Mouse (Mus musculus): ENCODE results near the gene Ddias.

DNA sequence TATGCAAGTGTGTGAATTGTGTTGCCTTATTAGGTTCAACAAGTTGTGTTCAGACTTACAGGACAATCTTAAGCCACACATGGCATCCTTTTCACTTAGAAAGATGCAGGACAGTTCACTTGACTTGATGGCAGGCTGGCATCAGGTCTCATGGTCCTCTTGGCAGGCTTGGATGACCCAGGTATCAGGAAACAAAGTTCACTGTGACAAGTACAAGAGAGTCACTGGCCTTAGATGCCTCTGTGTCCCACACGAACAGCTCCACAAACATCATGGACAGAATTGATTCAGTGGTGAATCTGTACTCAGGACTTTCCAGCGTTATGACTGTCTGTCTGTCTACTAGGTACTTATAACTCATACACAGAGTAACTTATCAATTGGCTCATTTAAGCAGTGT, 39.7 kb downstream of the Ddias start:
- TF ChIP-seq POLR2A (IDR thresholded peaks at IDR 0.05; ENCODE audit: borderline replicate concordance, insufficient read depth, low read length) (no peak), CTCF (IDR thresholded peaks at IDR 0.05; ENCODE audit: borderline replicate concordance, insufficient read depth, low read depth, low read length) (no peak)
